Mouse (Mus musculus) midbrain, embryonic 12.5 days (tissue): ENCODE measurements around the gene Igf2r. TPM values are rescaled to one million over a fixed set of nuclear protein-coding genes. Genes with fewer than 3 reads are reported as not detected.
"Not testable (repeated sequence)": the region's sequence is repeated elsewhere in the genome, so short reads cannot be mapped to it uniquely, and the experiment has no call there.

Experiments
- ATAC-seq: fragments of 200-750 bp; cut with Nextera tagmentation; 2 replicates; pipeline ENCODE4 v1.8.0; 2017; ENCODE audit warnings: low read depth, moderate TSS enrichment, moderate library complexity; ENCODE audit not compliant: low FRiP score
- H3K27ac ChIP-seq: fragments of 300-500 bp; sonication (generic); replicated peaks from 2 replicates; pipeline ENCODE4 v1.5.1; 2016; ENCODE audit warnings: mild to moderate bottlenecking
- H3K27me3 ChIP-seq: fragments of 300-500 bp; sonication (generic); 2 replicates; pipeline ENCODE4 v1.6.1; 2016; ENCODE audit warnings: mild to moderate bottlenecking
- H3K36me3 ChIP-seq: fragments of 300-500 bp; sonication (generic); 2 replicates; pipeline ENCODE4 v1.6.1; 2016
- H3K4me1 ChIP-seq: fragments of 300-500 bp; sonication (generic); 2 replicates; pipeline ENCODE4 v1.6.1; 2016
- H3K4me2 ChIP-seq: fragments of 300-500 bp; sonication (generic); replicated peaks from 2 replicates; pipeline ENCODE4 v1.6.1; 2016; ENCODE audit warnings: mild to moderate bottlenecking, moderate library complexity
- H3K4me3 ChIP-seq: fragments of 300-500 bp; sonication (generic); 2 replicates; pipeline ENCODE4 v1.5.1; 2016; ENCODE audit warnings: mild to moderate bottlenecking
- H3K9ac ChIP-seq: fragments of 300-500 bp; sonication (generic); replicated peaks from 2 replicates; pipeline ENCODE4 v1.6.1; 2016; ENCODE audit warnings: mild to moderate bottlenecking, moderate library complexity
- H3K9me3 ChIP-seq: fragments of 300-500 bp; sonication (generic); 2 replicates; pipeline ENCODE4 v1.6.1; 2016; ENCODE audit warnings: mild to moderate bottlenecking
- WGBS: fragments of 180-500 bp; shearing (Covaris S2); methylation state at CpG from one replicate; pipeline ENCODE4 v1.1.7; 2016; 5-methylcytosine and 5-hydroxymethylcytosine counted together
- polyA plus RNA-seq: library from polyadenylated mRNA; unstranded; fragments of >200 nt; fragmentation: Nextera tagmentation; extraction: Ambion mirVana; gene quantifications from 2 replicates; pipeline ENCODE4 v1.2.1, GENCODE M21; 2016

The Igf2r gene
- polyA plus RNA-seq, 1 experiment from 2014 or later, result 20.4 TPM

GRCm38 (mm10) chr17:12702901-12703300, 66.6 kb downstream of the Igf2r start:
- no peak for ATAC-seq
- WGBS, result 99% methylated on average over 5 of the region's 5 CpGs
- H3K36me3 ChIP-seq, result peaks cover 88% of the 10 kb centered on the region
- H3K9me3 ChIP-seq, result no peaks in the 10 kb centered on the region
- H3K27ac ChIP-seq, result no peak overlapping the region
- no peak overlapping the region for H3K4me2 ChIP-seq
- H3K4me1 ChIP-seq, result no peaks in the 10 kb centered on the region
- no peak overlapping the region for H3K4me3 ChIP-seq
- H3K27me3 ChIP-seq, result no peaks in the 10 kb centered on the region
- H3K9ac ChIP-seq, result no peak overlapping the region

GRCm38 (mm10) chr17:12700373-12700772, 69.1 kb downstream of the Igf2r start:
- Histone ChIP-seq H3K36me3 (peaks cover 99% of the 10 kb centered on the region), H3K27me3 (no peaks in the 10 kb centered on the region), H3K9ac (no peak overlapping the region), H3K27ac (no peak overlapping the region), H3K9me3 (no peaks in the 10 kb centered on the region), H3K4me3 (no peak overlapping the region), H3K4me2 (no peak overlapping the region), H3K4me1 (no peaks in the 10 kb centered on the region)
- WGBS, result over 99% methylated on average over 6 of the region's 6 CpGs
- no peak for ATAC-seq

GRCm38 (mm10) chr17:12691899-12692298, 77.6 kb downstream of the Igf2r start:
- no peak for ATAC-seq
- H3K4me3 ChIP-seq, result no peak overlapping the region
- no peak overlapping the region for H3K27ac ChIP-seq
- 97% methylated on average over 7 of the region's 7 CpGs for WGBS
- H3K36me3 ChIP-seq, result peaks cover 97% of the 10 kb centered on the region
- H3K9me3 ChIP-seq, result no peaks in the 10 kb centered on the region
- no peak overlapping the region for H3K4me2 ChIP-seq
- no peaks in the 10 kb centered on the region for H3K4me1 ChIP-seq
- no peak overlapping the region for H3K9ac ChIP-seq
- no peaks in the 10 kb centered on the region for H3K27me3 ChIP-seq

GRCm38 (mm10) chr17:12689537-12689936, 79.9 kb downstream of the Igf2r start:
- H3K9ac ChIP-seq, result no peak overlapping the region
- H3K4me3 ChIP-seq, result no peak overlapping the region
- ATAC-seq, result no peak
- H3K27me3 ChIP-seq, result no peaks in the 10 kb centered on the region
- H3K9me3 ChIP-seq, result no peaks in the 10 kb centered on the region
- peaks cover 96% of the 10 kb centered on the region for H3K36me3 ChIP-seq
- WGBS, result 81% methylated on average over 3 of the region's 3 CpGs
- H3K27ac ChIP-seq, result no peak overlapping the region
- H3K4me1 ChIP-seq, result no peaks in the 10 kb centered on the region
- H3K4me2 ChIP-seq, result no peak overlapping the region

GRCm38 (mm10) chr17:12688427-12689110, 80.9 kb downstream of the Igf2r start:
- H3K27ac ChIP-seq, result no peak overlapping the region
- no peak for ATAC-seq
- 94% methylated on average over 20 of the region's 20 CpGs for WGBS
- H3K4me1 ChIP-seq, result no peaks in the 10 kb centered on the region
- H3K4me2 ChIP-seq, result no peak overlapping the region
- no peak overlapping the region for H3K9ac ChIP-seq
- H3K4me3 ChIP-seq, result no peak overlapping the region
- no peaks in the 10 kb centered on the region for H3K27me3 ChIP-seq
- no peaks in the 10 kb centered on the region for H3K9me3 ChIP-seq
- peaks cover 96% of the 10 kb centered on the region for H3K36me3 ChIP-seq

- Histone ChIP-seq H3K9me3 (no peaks in the 10 kb centered on the region), H3K36me3 (peaks cover 74% of the 10 kb centered on the region), H3K4me1 (no peaks in the 10 kb centered on the region), H3K27me3 (no peaks in the 10 kb centered on the region), H3K27ac (no peak overlapping the region), H3K9ac (no peak overlapping the region), H3K4me3 (no peak overlapping the region), H3K4me2 (no peak overlapping the region)
- WGBS, result 90% methylated on average over 7 of the region's 7 CpGs
- ATAC-seq, result no peak
Observed at GRCm38 (mm10) chr17:12684928-12685624, 84.4 kb downstream of the Igf2r start.

- WGBS, result 85% methylated on average over 4 of the region's 4 CpGs
- Histone ChIP-seq H3K4me1 (no peaks in the 10 kb centered on the region), H3K4me3 (no peak overlapping the region), H3K27me3 (no peaks in the 10 kb centered on the region), H3K9me3 (no peaks in the 10 kb centered on the region), H3K9ac (no peak overlapping the region), H3K27ac (no peak overlapping the region), H3K4me2 (no peak overlapping the region), H3K36me3 (peaks cover 68% of the 10 kb centered on the region)
- ATAC-seq, result no peak
Observed at GRCm38 (mm10) chr17:12684412-12684811, 85.1 kb downstream of the Igf2r start.

GRCm38 (mm10) chr17:12683582-12683981, 85.9 kb downstream of the Igf2r start:
- Histone ChIP-seq H3K27me3 (no peaks in the 10 kb centered on the region), H3K9ac (no peak overlapping the region), H3K27ac (no peak overlapping the region), H3K4me3 (no peak overlapping the region), H3K9me3 (no peaks in the 10 kb centered on the region), H3K36me3 (peaks cover 60% of the 10 kb centered on the region), H3K4me2 (no peak overlapping the region), H3K4me1 (no peaks in the 10 kb centered on the region)
- WGBS, result 93% methylated on average over 13 of the region's 13 CpGs
- no peak for ATAC-seq

- no peaks in the 10 kb centered on the region for H3K27me3 ChIP-seq
- H3K4me1 ChIP-seq, result no peaks in the 10 kb centered on the region
- H3K36me3 ChIP-seq, result peaks cover 10% of the 10 kb centered on the region
- H3K4me3 ChIP-seq, result no peak overlapping the region
- H3K9ac ChIP-seq, result no peak overlapping the region
- H3K27ac ChIP-seq, result no peak overlapping the region
- H3K9me3 ChIP-seq, result no peaks in the 10 kb centered on the region
- H3K4me2 ChIP-seq, result no peak overlapping the region
- ATAC-seq, result no peak
Observed at GRCm38 (mm10) chr17:12678261-12678660, 91.2 kb downstream of the Igf2r start.

- H3K4me3 ChIP-seq, result no peak overlapping the region
- H3K4me2 ChIP-seq, result no peak overlapping the region
- peaks cover 5% of the 10 kb centered on the region; the same call in 1 of the 2 replicates for H3K36me3 ChIP-seq
- H3K4me1 ChIP-seq, result no peaks in the 10 kb centered on the region
- H3K9me3 ChIP-seq, result no peaks in the 10 kb centered on the region
- no peaks in the 10 kb centered on the region for H3K27me3 ChIP-seq
- no peak overlapping the region for H3K27ac ChIP-seq
- no peak overlapping the region for H3K9ac ChIP-seq
- no peak for ATAC-seq
Observed at GRCm38 (mm10) chr17:12677139-12677538, 92.3 kb downstream of the Igf2r start.

GRCm38 (mm10) chr17:12675646-12676045, 93.8 kb downstream of the Igf2r start, which contains the start of gene Slc22a1:
Gene Slc22a1 (minus strand): TSS chr17:12675829.
- ATAC-seq, result no peak
- no peak within 1 kb of the TSS for H3K9ac ChIP-seq
- WGBS, result 94% methylated on average over 7 of the region's 7 CpGs

GRCm38 (mm10) chr17:12674980-12675379, 94.5 kb downstream of the Igf2r start:
- not testable (repeated sequence) for H3K27ac ChIP-seq, H3K9ac ChIP-seq, H3K9me3 ChIP-seq, H3K4me3 ChIP-seq, H3K4me1 ChIP-seq, ATAC-seq, H3K36me3 ChIP-seq, H3K27me3 ChIP-seq, H3K4me2 ChIP-seq
- 94% methylated on average over 7 of the region's 7 CpGs for WGBS

More at GRCm38 (mm10) chr17:12675646-12676045, 93.8 kb downstream of the Igf2r start, which contains the start of gene Slc22a1:
- Histone ChIP-seq H3K27me3 (no peaks in the 10 kb centered on the region), H3K9me3 (no peaks in the 10 kb centered on the region), H3K36me3 (no peaks in the 10 kb centered on the region), H3K27ac (no peak within 1 kb of the TSS), H3K4me2 (no peak within 1 kb of the TSS), H3K4me1 (no peaks in the 10 kb centered on the region), H3K4me3 (no peak within 1 kb of the TSS)
